Mouse (Mus musculus): ENCODE measurements around the gene Uhrf1bp1.

Gene Uhrf1bp1

GRCm38 (mm10) chr17:27947155-27947554, 90.9 kb downstream of the Uhrf1bp1 start:
- no peak for DNase-seq (ENCODE audit: low spot score in 2 of 2)

Data from spleen, postnatal 4 days (tissue).